Mouse (Mus musculus): ENCODE results near the gene Pla2g12b.
"Not testable (repeated sequence)": the region's sequence is repeated elsewhere in the genome, so short reads cannot be mapped to it uniquely, and the experiment has no call there.

Pla2g12b gene

DNA sequence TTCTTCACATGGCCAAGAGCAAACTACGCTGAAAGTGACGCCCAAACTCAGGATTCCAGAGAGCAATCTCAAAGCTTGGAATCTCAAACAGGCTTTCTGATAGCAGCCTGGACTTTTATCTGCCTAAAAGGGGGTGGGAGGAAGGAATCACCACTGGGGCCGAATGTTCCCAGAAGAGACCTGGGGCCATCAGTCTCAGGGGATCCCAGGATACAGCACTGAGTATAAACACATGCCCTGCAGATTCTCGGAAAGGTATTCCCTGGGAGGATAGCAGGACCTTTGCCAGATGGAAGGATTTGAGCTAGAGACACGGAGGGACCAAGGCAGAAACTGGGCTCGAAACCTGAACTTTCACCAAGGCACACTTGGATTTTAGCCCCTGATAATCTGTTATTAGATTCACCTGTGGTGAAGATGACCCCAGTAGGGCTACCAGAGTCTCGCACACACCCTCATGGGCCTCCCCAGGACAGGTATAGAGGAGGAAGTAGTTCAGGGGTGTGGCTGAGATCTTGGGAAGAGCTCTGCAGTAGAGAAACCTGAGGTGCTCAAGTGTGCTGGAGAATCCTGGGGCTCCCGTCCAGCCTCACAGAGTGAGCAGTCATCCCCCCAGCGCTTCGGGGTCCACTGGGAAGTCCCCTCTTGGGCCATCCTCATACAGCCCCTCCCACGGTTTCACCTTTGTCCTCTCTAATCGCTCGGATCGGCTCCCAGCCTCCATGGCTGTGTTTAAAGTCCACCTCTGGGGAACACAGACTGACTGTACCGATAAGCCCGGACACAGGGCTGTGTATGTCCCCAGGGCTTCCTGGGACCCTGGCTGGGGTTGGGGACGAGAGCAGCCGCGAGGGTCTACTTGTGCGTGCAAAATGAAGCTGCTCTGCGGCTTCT lies at the start of gene Pla2g12b:
Gene Pla2g12b (plus strand): TSS at position 762 of the 894 bp plus-strand sequence.
- DNase-seq (ENCODE audit: low read depth, low spot score) = no peak

GRCm38 (mm10) chr10:59354120-59354519 lies 49.3 kb upstream of the Pla2g12b start:
- DNase-seq (ENCODE audit: low read depth, low spot score) = no peak

DNA sequence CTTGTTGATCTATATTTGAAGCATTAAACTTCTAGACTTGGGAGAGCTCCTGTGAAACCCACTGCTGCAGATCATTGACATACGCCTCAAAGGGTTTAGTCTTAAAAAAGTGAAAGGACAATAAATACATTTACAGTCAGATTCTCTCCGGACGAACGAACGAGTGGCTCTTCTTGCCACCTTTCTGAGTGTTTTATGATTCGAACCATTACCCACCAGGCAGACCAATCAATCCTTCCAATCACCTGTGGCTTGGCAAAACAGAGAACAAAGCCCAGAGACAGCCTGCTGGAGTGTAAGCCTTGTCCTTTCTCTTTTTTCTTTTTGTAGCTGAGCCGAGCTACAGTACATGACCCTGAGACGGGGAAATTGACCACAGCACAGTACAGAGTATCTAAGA lies 48.4 kb upstream of the Pla2g12b start:
- DNase-seq (ENCODE audit: low read depth, low spot score) = no peak

GRCm38 (mm10) chr10:59358744-59359143 lies 44.7 kb upstream of the Pla2g12b start:
- DNase-seq (ENCODE audit: low read depth, low spot score) = no peak

DNA sequence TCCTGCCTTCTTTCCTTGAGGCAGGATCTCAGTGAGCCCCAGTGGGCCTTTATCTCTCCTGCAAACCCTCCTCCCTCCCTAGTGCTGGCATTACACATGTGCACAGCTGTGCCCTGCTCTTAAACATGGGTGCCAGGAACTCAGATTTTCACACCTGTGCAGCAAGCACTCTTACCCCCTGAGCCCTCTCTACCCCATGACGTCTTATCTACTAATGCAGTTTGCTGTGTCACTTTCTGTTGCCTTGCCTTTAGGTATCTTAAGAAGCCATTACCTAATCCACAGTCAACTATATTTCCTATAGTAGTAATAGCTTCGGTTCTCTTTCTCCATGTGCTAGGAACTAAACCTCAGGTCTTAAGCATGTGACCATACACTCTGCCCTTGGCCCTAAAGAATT lies 40.3 kb upstream of the Pla2g12b start:
- DNase-seq (ENCODE audit: low read depth, low spot score) = no peak

- DNase-seq (ENCODE audit: low read depth, low spot score) = no peak
Measured at GRCm38 (mm10) chr10:59364551-59364950, 38.9 kb upstream of the Pla2g12b start.

DNA sequence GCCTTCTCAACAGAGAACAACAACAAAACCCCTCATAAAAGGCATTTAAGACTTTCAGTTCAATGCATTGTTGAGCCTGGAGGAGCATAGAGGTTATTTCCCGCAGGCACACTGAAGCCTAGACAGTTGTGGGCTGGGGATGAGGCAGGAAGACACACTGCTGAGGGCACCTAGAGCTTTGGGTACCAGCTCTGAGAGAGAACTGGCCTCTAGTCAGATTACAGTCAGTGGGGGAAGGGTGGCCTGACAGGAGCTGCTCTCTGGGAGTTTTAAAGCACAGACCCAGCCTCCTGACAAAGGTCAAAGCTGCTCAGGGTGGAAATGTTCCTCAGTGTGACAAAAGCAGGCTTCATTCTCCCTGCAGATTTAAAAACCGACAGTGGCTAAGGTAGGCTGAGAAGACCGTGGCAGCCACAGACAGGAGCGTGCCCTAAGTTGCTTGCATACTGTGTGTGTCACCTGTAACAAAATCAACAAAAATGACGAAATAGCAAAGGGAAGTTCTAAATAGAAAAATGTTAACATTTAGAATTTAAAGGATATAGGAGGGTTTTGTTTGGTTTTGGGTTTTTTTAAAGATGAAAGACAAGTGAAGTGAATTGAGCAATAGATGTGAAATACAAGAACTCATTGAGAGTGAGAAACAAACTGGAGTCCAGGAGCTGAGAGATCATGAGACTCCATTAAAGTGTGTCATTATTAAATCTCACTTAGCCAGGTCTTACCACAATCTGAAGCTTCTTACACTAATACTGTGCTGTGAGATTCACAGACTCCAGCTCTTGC lies 37.5 kb upstream of the Pla2g12b start:
- DNase-seq (ENCODE audit: low read depth, low spot score) = no peak

DNA sequence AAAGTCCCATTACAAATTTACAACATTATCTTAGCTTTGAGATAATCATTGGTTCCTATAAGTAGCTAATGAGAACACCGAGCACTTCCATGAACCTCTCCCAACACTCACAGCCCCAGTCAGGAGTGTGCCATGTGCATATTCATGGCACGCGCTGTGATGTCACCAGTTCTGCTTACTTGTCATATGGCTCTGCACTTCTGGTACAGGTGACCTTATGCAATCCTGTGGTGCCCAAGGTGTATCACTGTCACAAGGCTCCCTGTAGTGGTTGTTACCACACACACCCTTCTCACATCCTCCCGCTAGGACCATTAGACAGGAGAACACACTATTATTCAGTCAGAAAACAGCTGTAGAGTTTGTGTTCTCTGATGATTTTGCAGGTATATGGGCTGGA lies 36.7 kb upstream of the Pla2g12b start:
- no peak for DNase-seq (ENCODE audit: low read depth, low spot score)

- no peak for DNase-seq (ENCODE audit: low read depth, low spot score)
Measured at GRCm38 (mm10) chr10:59367206-59367605, 36.3 kb upstream of the Pla2g12b start.

GRCm38 (mm10) chr10:59368729-59369128 lies 34.7 kb upstream of the Pla2g12b start:
- no peak for DNase-seq (ENCODE audit: low read depth, low spot score)

DNA sequence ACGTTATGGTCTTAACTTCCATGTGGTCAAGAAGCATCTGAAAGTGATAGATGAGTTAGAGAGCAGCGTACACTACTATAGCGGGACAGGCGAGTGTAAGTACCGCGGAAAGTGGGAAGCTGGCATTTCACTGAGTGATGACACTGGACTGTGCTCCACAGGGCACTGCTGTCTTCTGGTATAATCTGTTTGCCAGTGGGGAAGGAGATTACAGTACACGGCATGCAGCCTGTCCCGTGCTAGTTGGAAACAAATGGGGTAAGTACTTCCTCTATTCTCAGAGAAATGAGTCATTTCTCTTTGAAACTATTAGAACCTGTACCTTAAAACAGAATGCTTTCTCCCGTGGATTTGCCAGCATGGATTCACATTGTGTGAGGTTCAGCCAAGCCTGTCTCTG lies 34.0 kb upstream of the Pla2g12b start:
- DNase-seq (ENCODE audit: low read depth, low spot score) = no peak

GRCm38 (mm10) chr10:59377906-59378305 lies 25.6 kb upstream of the Pla2g12b start:
- no peak for DNase-seq (ENCODE audit: low read depth, low spot score)

DNA sequence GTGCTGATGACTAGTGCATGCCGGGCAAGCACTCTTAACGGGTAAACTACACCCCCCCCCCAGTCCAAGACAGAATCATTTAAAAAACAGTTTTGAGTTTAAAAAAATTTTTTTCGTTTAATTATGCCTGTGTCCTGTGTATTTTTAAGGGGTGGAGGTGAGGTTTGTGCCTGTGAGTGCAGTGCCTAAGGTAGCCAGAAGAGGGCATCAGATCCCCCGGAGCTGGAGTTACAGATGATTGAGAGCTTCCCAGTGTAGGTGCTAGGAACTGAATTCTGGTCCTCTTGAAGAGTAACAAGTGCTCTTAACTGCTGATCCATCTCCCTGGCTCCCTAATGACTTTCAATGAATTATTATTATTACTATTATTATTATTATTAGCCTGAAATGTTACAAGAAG lies 24.7 kb upstream of the Pla2g12b start:
- DNase-seq (ENCODE audit: low read depth, low spot score) = peak; percentile 12

- DNase-seq (ENCODE audit: low read depth, low spot score) = peak; percentile 9
Measured at GRCm38 (mm10) chr10:59379927-59380326, 23.5 kb upstream of the Pla2g12b start.

- peak; percentile 48 for DNase-seq (ENCODE audit: low read depth, low spot score)
Measured at GRCm38 (mm10) chr10:59380411-59380821, 23.0 kb upstream of the Pla2g12b start.

- DNase-seq (ENCODE audit: low read depth, low spot score) = peak; percentile 47
Measured at GRCm38 (mm10) chr10:59381563-59381962, 21.9 kb upstream of the Pla2g12b start.

- no peak for DNase-seq (ENCODE audit: low read depth, low spot score)
Measured at GRCm38 (mm10) chr10:59386951-59387350, 16.5 kb upstream of the Pla2g12b start.

DNA sequence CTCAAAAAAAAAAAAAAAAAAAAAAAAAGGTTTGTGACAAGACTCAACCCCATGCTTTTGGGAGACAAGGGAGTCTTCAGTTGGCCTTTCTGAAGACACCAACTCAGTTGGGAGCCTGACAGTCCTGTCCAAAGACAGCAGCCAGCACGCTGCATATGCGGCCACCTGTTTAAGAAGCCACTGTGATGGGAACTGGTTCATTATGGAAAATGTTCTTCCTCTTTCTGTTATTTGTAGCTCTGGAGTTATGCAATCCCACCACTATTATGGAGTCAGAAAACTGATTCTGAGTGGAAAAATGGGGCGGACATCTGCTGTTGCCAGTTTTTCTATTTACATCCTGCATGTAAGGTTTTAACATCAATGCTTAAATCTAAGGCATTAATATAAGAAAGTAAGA lies 13.8 kb upstream of the Pla2g12b start:
- DNase-seq (ENCODE audit: low read depth, low spot score) = no peak

DNA sequence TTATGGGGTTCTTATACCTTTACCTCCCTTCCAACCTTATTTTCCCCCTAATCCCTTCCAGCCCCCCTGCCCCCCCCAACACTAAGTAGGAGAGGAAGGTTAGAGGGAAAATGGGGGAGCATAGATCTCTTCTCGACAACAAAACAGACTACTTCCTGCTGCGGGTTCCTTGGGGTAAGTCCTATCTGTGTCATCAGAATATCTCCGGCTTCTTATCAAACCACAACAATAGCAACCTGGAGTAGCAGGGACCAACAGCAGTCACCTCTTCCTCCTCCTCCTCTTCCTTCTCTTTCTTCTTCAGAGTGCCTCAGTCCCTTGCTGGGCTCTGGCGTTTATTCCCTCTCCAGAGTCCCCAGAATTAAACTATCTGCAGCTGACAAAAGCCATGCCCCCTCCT lies 11.6 kb upstream of the Pla2g12b start:
- no peak for DNase-seq (ENCODE audit: low read depth, low spot score)

- DNase-seq (ENCODE audit: low read depth, low spot score) = not testable (repeated sequence)
Measured at GRCm38 (mm10) chr10:59395461-59395860, 8.0 kb upstream of the Pla2g12b start, which contains the start of gene Gm10273. Gene Gm10273 (plus strand): TSS chr10:59395632.

DNA sequence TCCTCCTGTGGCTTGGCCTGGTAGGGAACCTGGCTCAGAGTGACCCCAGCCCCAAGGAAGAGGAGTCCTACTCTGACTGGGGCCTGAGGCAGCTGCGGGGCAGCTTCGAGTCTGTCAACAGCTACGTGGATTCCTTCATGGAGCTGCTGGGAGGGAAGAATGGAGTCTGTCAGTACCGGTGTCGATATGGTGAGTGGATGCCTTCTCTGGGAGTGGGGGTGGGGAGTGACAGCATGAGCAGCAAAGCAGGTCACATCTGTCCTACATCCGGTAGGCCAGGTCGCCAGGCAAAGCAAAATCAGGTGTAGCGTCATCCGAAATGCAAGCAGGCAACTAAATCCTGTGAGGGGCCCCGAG lies 311 bp downstream of the Pla2g12b start:
- no peak for DNase-seq (ENCODE audit: low read depth, low spot score)

GRCm38 (mm10) chr10:59408499-59408898 lies 5.0 kb downstream of the Pla2g12b start:
- no peak for DNase-seq (ENCODE audit: low read depth, low spot score)

GRCm38 (mm10) chr10:59410264-59410663 lies 6.8 kb downstream of the Pla2g12b start:
- no peak for DNase-seq (ENCODE audit: low read depth, low spot score)
